Mouse (Mus musculus) liver, adult 2 months (tissue): ENCODE measurements around the gene Vezf1. TPM values are rescaled to one million over a fixed set of nuclear protein-coding genes. Genes with fewer than 3 reads are reported as not detected.

Source experiments
- DNase-seq: peaks from one replicate; pipeline ENCODE4 v3.0.0-alpha.2; 2011; ENCODE audit warnings: low read depth, low spot score; ENCODE audit errors: extremely low read depth
- H3K27ac ChIP-seq: fragments of 200-500 bp; replicated peaks from 2 replicates; pipeline ENCODE4 v1.5.1; 2012; ENCODE audit warnings: low read depth, mild to moderate bottlenecking, control low read depth, inconsistent platforms, low read length; ENCODE audit not compliant: insufficient read depth
- H3K27me3 ChIP-seq: fragments of 200-500 bp; 2 replicates; pipeline ENCODE4 v1.6.1; 2012; ENCODE audit warnings: mild to moderate bottlenecking, moderate library complexity, low read length, inconsistent platforms; ENCODE audit not compliant: control insufficient read depth, insufficient read depth
- H3K36me3 ChIP-seq: fragments of 200-500 bp; 2 replicates; pipeline ENCODE4 v1.6.1; 2012; ENCODE audit warnings: low read length, inconsistent platforms; ENCODE audit not compliant: control insufficient read depth, insufficient read depth
- H3K4me1 ChIP-seq: fragments of 200-500 bp; 2 replicates; pipeline ENCODE4 v1.6.1; 2011; ENCODE audit warnings: low read length; ENCODE audit not compliant: control insufficient read depth, insufficient read depth
- H3K4me3 ChIP-seq: fragments of 200-500 bp; 2 replicates; pipeline ENCODE4 v1.5.1; 2011; ENCODE audit warnings: low read depth, mild to moderate bottlenecking, control low read depth, low read length, moderate library complexity; ENCODE audit not compliant: insufficient read depth
- H3K79me2 ChIP-seq: fragments of 200-500 bp; 2 replicates; pipeline ENCODE4 v1.6.1; 2012; ENCODE audit warnings: inconsistent platforms, mild to moderate bottlenecking, low read length, moderate library complexity; ENCODE audit not compliant: control insufficient read depth, insufficient read depth
- H3K9ac ChIP-seq: fragments of 200-500 bp; 2 replicates; pipeline ENCODE4 v1.6.1; 2012; ENCODE audit warnings: low read depth, mild to moderate bottlenecking, control low read depth, inconsistent platforms, low read length
- CTCF ChIP-seq: fragments of 200-500 bp; IDR thresholded peaks from 2 replicates; pipeline ENCODE4 v1.5.1; 2011; ENCODE audit warnings: low read depth, low read length, control low read depth
- POLR2A ChIP-seq: fragments of 200-500 bp; IDR thresholded peaks from 2 replicates; pipeline ENCODE4 v1.6.1; 2011; ENCODE audit warnings: low read length, control low read depth; ENCODE audit not compliant: insufficient read depth; ENCODE audit errors: extremely low read depth
- WGBS: fragments of 180-500 bp; shearing (Covaris S2); methylation state at CpG from one replicate; pipeline ENCODE4 v1.1.7; 2018; 5-methylcytosine and 5-hydroxymethylcytosine counted together
- polyA plus RNA-seq: library from polyadenylated mRNA; depleted of rRNA; stranded (reverse); fragments of >200 nt; gene quantifications from 2 replicates; pipeline ENCODE4 v1.2.3, GENCODE M21; 2012
- total RNA-seq: library from RNA; depleted of rRNA; stranded (reverse); fragments of >200 nt; gene quantifications from 2 replicates; pipeline ENCODE4 v1.2.3, GENCODE M21; 2014

Vezf1 gene
- total and polyA plus RNA-seq, 2 experiments = 3.6 to 5.8 TPM

- WGBS = 56% methylated on average over 10 of the region's 10 CpGs
- DNase-seq = peak; percentile 14
- TF ChIP-seq POLR2A (no peak), CTCF (no peak)
- Histone ChIP-seq H3K27me3 (no peaks in the 10 kb centered on the region), H3K27ac (peak overlapping the region; percentile 82), H3K4me1 (peaks cover 12% of the 10 kb centered on the region; the same call in 1 of the 2 replicates), H3K9ac (no peak overlapping the region), H3K36me3 (no peaks in the 10 kb centered on the region), H3K79me2 (no peaks in the 10 kb centered on the region), H3K4me3 (no peak overlapping the region)
These were observed 49.4 kb downstream of the Vezf1 start for GRCm38 (mm10) chr11:88117356-88118090.

- no peak overlapping the region for H3K9ac ChIP-seq
- no peaks in the 10 kb centered on the region for H3K36me3 ChIP-seq
- peaks cover 12% of the 10 kb centered on the region; the same call in 1 of the 2 replicates for H3K4me1 ChIP-seq
- H3K27ac ChIP-seq = peak overlapping the region; percentile 82
- no peaks in the 10 kb centered on the region for H3K27me3 ChIP-seq
- no peak for DNase-seq
- H3K4me3 ChIP-seq = no peak overlapping the region
- no peak for TF ChIP-seq POLR2A
- TF ChIP-seq CTCF = no peak
- no peaks in the 10 kb centered on the region for H3K79me2 ChIP-seq
- WGBS = 76% methylated on average over 6 of the region's 6 CpGs
These were observed 50.0 kb downstream of the Vezf1 start for GRCm38 (mm10) chr11:88118091-88118440.

- DNase-seq = peak; percentile 17
These were observed 51.0 kb downstream of the Vezf1 start for GRCm38 (mm10) chr11:88118817-88119642.

GRCm38 (mm10) chr11:88122545-88122944 lies 54.5 kb downstream of the Vezf1 start:
- no peak for TF ChIP-seq CTCF
- no peak for TF ChIP-seq POLR2A
- WGBS = 79% methylated on average over 5 of the region's 5 CpGs

More at GRCm38 (mm10) chr11:88118817-88119642, 51.0 kb downstream of the Vezf1 start:
- WGBS = 55% methylated on average over 8 of the region's 8 CpGs
- Histone ChIP-seq H3K9ac (peak overlapping the region; percentile 15; the same call in 1 of the 2 replicates), H3K27me3 (no peaks in the 10 kb centered on the region), H3K27ac (peak overlapping the region; percentile 82), H3K4me3 (no peak overlapping the region), H3K4me1 (peaks cover 12% of the 10 kb centered on the region; the same call in 1 of the 2 replicates), H3K36me3 (no peaks in the 10 kb centered on the region), H3K79me2 (no peaks in the 10 kb centered on the region)
- TF ChIP-seq CTCF (0 out of 2 replicates have a peak, but pooled peaks have one; percentile 6), POLR2A (no peak)

DNA sequence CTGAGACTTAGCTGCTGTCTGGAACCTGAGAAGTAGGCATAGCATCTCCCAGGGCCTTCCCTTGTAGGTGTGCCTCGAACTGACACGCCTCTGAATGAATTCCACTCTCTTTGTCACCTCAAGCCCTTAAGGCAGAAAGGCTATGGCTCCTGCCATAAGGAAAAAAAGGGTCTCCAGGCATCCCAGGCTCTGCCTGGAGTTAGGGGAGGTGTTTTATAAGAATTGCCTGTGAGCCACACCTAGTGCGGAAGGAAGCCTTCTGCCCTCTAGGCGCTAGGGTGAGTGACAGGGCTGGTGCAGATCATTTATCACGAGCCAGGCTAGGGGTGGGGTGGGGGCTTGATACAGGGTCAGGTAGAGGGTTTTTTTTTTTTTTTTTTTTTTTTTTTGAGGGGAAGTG lies 54.9 kb downstream of the Vezf1 start:
- Histone ChIP-seq H3K27ac (no peak overlapping the region), H3K27me3 (no peaks in the 10 kb centered on the region), H3K79me2 (no peaks in the 10 kb centered on the region), H3K9ac (no peak overlapping the region), H3K36me3 (no peaks in the 10 kb centered on the region), H3K4me1 (peaks cover under 1% of the 10 kb centered on the region; the same call in 1 of the 2 replicates), H3K4me3 (no peak overlapping the region)
- no peak for DNase-seq
- TF ChIP-seq POLR2A (no peak), CTCF (no peak)
- WGBS = 82% methylated on average over 5 of the region's 5 CpGs

More at GRCm38 (mm10) chr11:88122545-88122944, 54.5 kb downstream of the Vezf1 start:
- no peaks in the 10 kb centered on the region for H3K27me3 ChIP-seq
- no peaks in the 10 kb centered on the region for H3K79me2 ChIP-seq
- no peak for DNase-seq
- H3K36me3 ChIP-seq = no peaks in the 10 kb centered on the region
- H3K4me3 ChIP-seq = no peak overlapping the region
- no peak overlapping the region for H3K27ac ChIP-seq
- H3K9ac ChIP-seq = no peak overlapping the region
- peaks cover 4% of the 10 kb centered on the region; the same call in 1 of the 2 replicates for H3K4me1 ChIP-seq
